Mouse (Mus musculus): ENCODE data around the gene Golt1a. TPM values are rescaled to one million over a fixed set of nuclear protein-coding genes. Genes with fewer than 3 reads are reported as not detected.

Golt1a gene
- total and polyA plus RNA-seq, 3 experiments, result not detected

DNA sequence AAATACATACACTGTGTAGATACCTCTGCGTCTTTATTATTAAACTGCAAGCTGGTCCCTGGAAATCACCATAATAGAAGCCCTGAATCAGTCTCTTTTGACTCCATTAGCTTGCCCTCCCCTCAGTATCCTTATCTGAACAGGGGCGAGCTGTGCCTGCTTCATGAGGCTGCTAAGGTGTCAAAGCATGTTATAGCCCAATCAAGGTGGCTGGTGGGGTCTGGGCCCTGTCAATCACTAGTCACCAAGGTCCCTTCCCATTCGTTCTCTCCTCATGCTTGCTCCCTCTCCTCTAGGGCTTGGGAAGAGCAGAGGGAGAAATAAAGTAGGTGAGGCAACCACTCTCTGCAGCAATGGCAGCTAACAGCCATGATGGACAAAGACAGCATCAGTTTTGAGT, 37.6 kb downstream of the Golt1a start:
- Histone ChIP-seq H3K27ac (ENCODE audit: control insufficient read depth, low read depth, low read length) (no peak overlapping the region), H3K9me3 (replicated peaks; ENCODE audit: insufficient read depth, low read length) (no peaks in the 10 kb centered on the region), H3K4me3 (ENCODE audit: control insufficient read depth in 1 of 2, insufficient read depth in 1 of 2, low read depth in 2 of 2, low read length in 2 of 2) (no peak overlapping the region), H3K9ac (ENCODE audit: control insufficient read depth, low read depth, low read length, poor library complexity, severe bottlenecking) (no peak overlapping the region), H3K4me1 (ENCODE audit: control insufficient read depth in 1 of 2, insufficient read depth in 2 of 2, low read length in 2 of 2) (peaks cover 0 to 9% of the 10 kb centered on the region in 2 experiments; a peak in 2 of 4 replicates), H3K79me2 (ENCODE audit: control insufficient read depth, insufficient read depth, low read length, poor library complexity) (no peaks in the 10 kb centered on the region), H3K27me3 (ENCODE audit: control insufficient read depth in 1 of 2, insufficient read depth in 2 of 2, low read length in 2 of 2) (no peaks in the 10 kb centered on the region), H3K36me3 (ENCODE audit: control insufficient read depth in 1 of 2, insufficient read depth in 2 of 2, low read length in 2 of 2) (no peaks in the 10 kb centered on the region)
- no peak for DNase-seq (ENCODE audit: low read depth, low spot score)
- no peak for TF ChIP-seq MXI1 (IDR thresholded peaks at IDR 0.05; ENCODE audit: low read depth, low read length)
- no peak for TF ChIP-seq KAT2A (conservative IDR thresholded peaks at IDR 0.05; ENCODE audit: low read depth, low read length)
- TF ChIP-seq MAFK (IDR thresholded peaks at IDR 0.05; ENCODE audit: borderline replicate concordance, low read depth, low read length), result no peak
- TF ChIP-seq ZKSCAN1 (IDR thresholded peaks at IDR 0.05; ENCODE audit: low read depth, low read length), result no peak
- no peak for TF ChIP-seq RCOR1 (IDR thresholded peaks at IDR 0.05; ENCODE audit: low read depth, low read length)
- no peak for TF ChIP-seq TAL1 (IDR thresholded peaks at IDR 0.05; ENCODE audit: low read length)
- TF ChIP-seq ELF1 (IDR thresholded peaks at IDR 0.05; ENCODE audit: low read depth, low read length), result no peak
- TF ChIP-seq MAZ (IDR thresholded peaks at IDR 0.05; ENCODE audit: low read depth, low read length), result no peak
- TF ChIP-seq RAD21 (IDR thresholded peaks at IDR 0.05; ENCODE audit: low read depth, low read length), result no peak
- no peak for TF ChIP-seq MYB (IDR thresholded peaks at IDR 0.05; ENCODE audit: low read depth, low read length)
- no peak for TF ChIP-seq GATA1 (IDR thresholded peaks at IDR 0.05; ENCODE audit: low read depth, low read length)
- no peak for TF ChIP-seq CHD1 (IDR thresholded peaks at IDR 0.05; ENCODE audit: low read depth, low read length)
- no peak for TF ChIP-seq EP300 (IDR thresholded peaks at IDR 0.05; ENCODE audit: low read depth in 1 of 2, low read length in 2 of 2)
- TF ChIP-seq ZNF384 (IDR thresholded peaks at IDR 0.05; ENCODE audit: low read depth, low read length), result no peak
- no peak for TF ChIP-seq UBTF (IDR thresholded peaks at IDR 0.05; ENCODE audit: borderline replicate concordance, insufficient read depth, low read depth, low read length)
- no peak for TF ChIP-seq CTCF (IDR thresholded peaks at IDR 0.05 in 2 of 3, conservative IDR thresholded peaks at IDR 0.05 in 1 of 3; ENCODE audit: control insufficient read depth in 1 of 3, insufficient read depth in 1 of 3, low read depth in 2 of 3, low read length in 3 of 3, poor library complexity in 1 of 3, severe bottlenecking in 1 of 3)
- no peak for TF ChIP-seq SMC3 (IDR thresholded peaks at IDR 0.05; ENCODE audit: low read depth, low read length)

DNA sequence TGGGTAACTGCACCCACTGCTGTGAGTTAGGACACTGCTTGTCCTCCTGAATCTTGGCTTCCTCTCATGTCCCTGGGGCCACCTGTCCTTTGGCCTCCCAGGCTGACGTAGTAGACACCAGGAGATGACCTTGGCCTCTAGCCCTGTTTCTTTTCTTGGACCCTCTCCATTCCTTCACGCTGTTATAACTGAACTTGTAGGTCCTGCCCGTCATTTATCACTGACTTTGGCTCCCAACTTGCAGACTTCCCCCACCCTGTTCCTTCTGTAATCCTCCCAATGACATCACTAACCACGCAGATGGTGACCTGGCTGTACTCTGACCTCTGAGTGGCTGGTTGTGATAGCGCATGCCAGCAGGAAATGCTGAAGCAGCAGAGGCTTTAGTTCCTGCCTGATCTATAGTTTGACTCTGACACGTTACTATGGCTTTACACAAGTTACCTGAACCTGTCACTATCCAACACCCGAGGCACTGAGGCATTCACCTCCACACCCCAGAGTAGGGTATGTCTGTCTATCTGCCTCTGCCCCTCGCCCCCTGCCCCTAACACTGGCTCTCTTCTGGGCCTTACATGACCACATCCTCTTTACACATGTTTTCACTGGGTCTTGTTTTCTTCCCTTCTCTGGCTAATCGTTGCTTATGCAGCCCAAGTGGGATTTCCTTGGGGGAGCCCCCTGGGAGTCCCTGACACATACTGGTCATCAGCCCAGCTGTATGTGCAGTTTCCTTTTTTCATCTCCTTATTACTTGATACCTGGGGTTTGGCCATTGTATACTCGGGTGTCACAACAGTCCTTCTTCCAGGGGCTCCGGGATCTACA, 38.3 kb downstream of the Golt1a start:
- Histone ChIP-seq H3K4me3 (ENCODE audit: control insufficient read depth in 1 of 2, insufficient read depth in 1 of 2, low read depth in 2 of 2, low read length in 2 of 2) (no peak overlapping the region), H3K27ac (ENCODE audit: control insufficient read depth, low read depth, low read length) (no peak overlapping the region), H3K9me3 (replicated peaks; ENCODE audit: insufficient read depth, low read length) (no peaks in the 10 kb centered on the region), H3K4me1 (ENCODE audit: control insufficient read depth in 1 of 2, insufficient read depth in 2 of 2, low read length in 2 of 2) (peaks cover 0 to 9% of the 10 kb centered on the region in 2 experiments; a peak in 2 of 4 replicates), H3K36me3 (ENCODE audit: control insufficient read depth in 1 of 2, insufficient read depth in 2 of 2, low read length in 2 of 2) (no peaks in the 10 kb centered on the region), H3K27me3 (ENCODE audit: control insufficient read depth in 1 of 2, insufficient read depth in 2 of 2, low read length in 2 of 2) (no peaks in the 10 kb centered on the region), H3K79me2 (ENCODE audit: control insufficient read depth, insufficient read depth, low read length, poor library complexity) (no peaks in the 10 kb centered on the region), H3K9ac (ENCODE audit: control insufficient read depth, low read depth, low read length, poor library complexity, severe bottlenecking) (no peak overlapping the region)
- TF ChIP-seq BHLHE40 (IDR thresholded peaks at IDR 0.05; ENCODE audit: borderline replicate concordance, low read depth, low read length) (no peak), CTCF (IDR thresholded peaks at IDR 0.05 in 2 of 3, conservative IDR thresholded peaks at IDR 0.05 in 1 of 3; ENCODE audit: control insufficient read depth in 1 of 3, insufficient read depth in 1 of 3, low read depth in 2 of 3, low read length in 3 of 3, poor library complexity in 1 of 3, severe bottlenecking in 1 of 3) (peak in 1 of 3 experiments; percentile 25; a peak in 1 of 6 replicates), SIN3A (IDR thresholded peaks at IDR 0.05; ENCODE audit: low read length) (no peak)
- peak; percentile 53 for DNase-seq (ENCODE audit: low read depth, low spot score)

All from MEL (cell line).